Mouse (Mus musculus) limb, embryonic 14.5 days (tissue): Measurements from ENCODE around the gene Tfpt. TPM values are rescaled to one million over a fixed set of nuclear protein-coding genes. Genes with fewer than 3 reads are reported as not detected.
A peak's percentile ranks its signal among the peaks of the same experiment; 100 is the strongest.

Experiments used
- ATAC-seq: fragments of 200-750 bp; cut with Nextera tagmentation; 2 replicates; pipeline ENCODE4 v1.8.0; 2017; ENCODE audit warnings: low read depth, moderate number of reproducible peaks, moderate TSS enrichment; ENCODE audit not compliant: low FRiP score
- DNase-seq: peaks from one replicate; pipeline ENCODE4 v3.0.0-alpha.2; 2015; ENCODE audit warnings: low spot score
- H3K27ac ChIP-seq: fragments of 300-500 bp; sonication (generic); replicated peaks from 2 replicates; pipeline ENCODE4 v1.5.1; 2014; ENCODE audit warnings: low read depth, mild to moderate bottlenecking, low read length, moderate library complexity, mixed read lengths
- H3K27me3 ChIP-seq: fragments of 300-500 bp; sonication (generic); 2 replicates; pipeline ENCODE4 v1.6.1; 2014; ENCODE audit warnings: low read length, mixed read lengths; ENCODE audit not compliant: control insufficient read depth, insufficient read depth
- H3K36me3 ChIP-seq: fragments of 300-500 bp; sonication (generic); 2 replicates; pipeline ENCODE4 v1.6.1; 2014; ENCODE audit warnings: mild to moderate bottlenecking, low read length, moderate library complexity, mixed read lengths; ENCODE audit not compliant: control insufficient read depth, insufficient read depth
- H3K4me1 ChIP-seq: fragments of 300-500 bp; sonication (generic); 2 replicates; pipeline ENCODE4 v1.6.1; 2014; ENCODE audit warnings: antibody characterized with exemption, low read length, mixed read lengths; ENCODE audit not compliant: control insufficient read depth, insufficient read depth
- H3K4me2 ChIP-seq: fragments of 300-500 bp; sonication (generic); replicated peaks from 2 replicates; pipeline ENCODE4 v1.6.1; 2014; ENCODE audit warnings: low read depth, mild to moderate bottlenecking, low read length, moderate library complexity; ENCODE audit not compliant: severe bottlenecking
- H3K4me3 ChIP-seq: fragments of 300-500 bp; sonication (generic); replicated peaks from 2 replicates; pipeline ENCODE4 v1.5.1; 2014; ENCODE audit warnings: low read length
- H3K9ac ChIP-seq: fragments of 300-500 bp; sonication (generic); 2 replicates; pipeline ENCODE4 v1.6.1; 2014; ENCODE audit warnings: mild to moderate bottlenecking, low read depth, low read length, moderate library complexity; ENCODE audit not compliant: severe bottlenecking
- H3K9me3 ChIP-seq: fragments of 300-500 bp; sonication (generic); 2 replicates; pipeline ENCODE4 v1.6.1; 2016; ENCODE audit warnings: low read length; ENCODE audit not compliant: control insufficient read depth
- POLR2A ChIP-seq: fragments of 200-500 bp; IDR thresholded peaks from 2 replicates; pipeline ENCODE4 v1.8.0; 2012; ENCODE audit warnings: inconsistent platforms, mild to moderate bottlenecking, moderate library complexity, borderline replicate concordance; ENCODE audit not compliant: insufficient read depth, insufficient read length; ENCODE audit errors: extremely low read depth
- WGBS: fragments of 180-500 bp; shearing (Covaris S2); extraction: QIAGEN DNeasy Blood & Tissue Kit; methylation state at CpG from one replicate; pipeline ENCODE4 v1.1.7; 2014; 5-methylcytosine and 5-hydroxymethylcytosine counted together
- polyA plus RNA-seq, 2 experiments: library from polyadenylated mRNA; depleted of rRNA in 1 of 2; stranded (reverse) in 1 of 2; unstranded in 1 of 2; fragments of >200 nt; fragmentation: Nextera tagmentation in 1 of 2; extraction: Ambion mirVana in 1 of 2; gene quantifications; 2 replicates each; pipeline versions ENCODE4 v1.2.1 to v1.2.3; 2012 to 2014

Gene Tfpt
- polyA plus RNA-seq, 2 experiments = 24.8 to 31.9 TPM

- DNase-seq (no peak), ATAC-seq (no peak)
- Histone ChIP-seq H3K4me3 (peak overlapping the region; percentile 95), H3K36me3 (peaks cover 31% of the 10 kb centered on the region), H3K4me1 (peaks cover 23% of the 10 kb centered on the region), H3K9me3 (no peaks in the 10 kb centered on the region), H3K27ac (no peak overlapping the region), H3K4me2 (peak overlapping the region; percentile 47), H3K27me3 (no peaks in the 10 kb centered on the region), H3K9ac (no peak overlapping the region)
- no peak for TF ChIP-seq POLR2A
- WGBS = 25% methylated on average over 9 of the region's 9 CpGs
Measured at GRCm38 (mm10) chr7:3643843-3644242, 14.1 kb upstream of the Tfpt start.

- no peaks in the 10 kb centered on the region for H3K27me3 ChIP-seq
- TF ChIP-seq POLR2A = no peak
- no peak overlapping the region for H3K27ac ChIP-seq
- ATAC-seq (no peak), DNase-seq (no peak)
- H3K36me3 ChIP-seq = peaks cover 31% of the 10 kb centered on the region
- no peak overlapping the region for H3K9ac ChIP-seq
- peaks cover 19% of the 10 kb centered on the region for H3K4me1 ChIP-seq
- no peak overlapping the region for H3K4me2 ChIP-seq
- no peak overlapping the region for H3K4me3 ChIP-seq
- WGBS = 70% methylated on average over 5 of the region's 5 CpGs
- H3K9me3 ChIP-seq = no peaks in the 10 kb centered on the region
Measured at GRCm38 (mm10) chr7:3643412-3643811, 13.7 kb upstream of the Tfpt start.

DNA sequence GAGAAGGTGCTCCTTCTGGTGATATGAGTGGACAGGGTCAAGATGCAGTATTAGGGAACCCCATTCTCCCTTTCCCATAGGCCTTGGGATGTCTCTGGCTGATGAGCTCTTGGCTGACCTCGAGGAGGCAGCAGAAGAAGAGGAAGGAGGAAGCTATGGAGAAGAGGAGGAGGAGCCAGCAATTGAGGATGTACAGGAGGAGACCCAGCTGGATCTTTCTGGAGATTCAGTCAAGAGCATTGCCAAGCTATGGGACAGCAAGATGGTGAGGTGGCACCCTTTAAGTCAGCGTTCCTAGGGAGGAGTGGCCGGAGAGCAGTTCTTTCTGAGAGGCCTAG, 718 bp upstream of the Tfpt start:
- ATAC-seq (no peak), DNase-seq (no peak)
- no peak for TF ChIP-seq POLR2A
- H3K27ac ChIP-seq = no peak overlapping the region
- H3K4me3 ChIP-seq = peak overlapping the region; percentile 72
- no peaks in the 10 kb centered on the region for H3K9me3 ChIP-seq
- peaks cover 20% of the 10 kb centered on the region for H3K4me1 ChIP-seq
- peak overlapping the region; percentile 71 for H3K9ac ChIP-seq
- H3K36me3 ChIP-seq = peaks cover 23% of the 10 kb centered on the region
- peak overlapping the region; percentile 96 for H3K4me2 ChIP-seq
- 66% methylated on average over 3 of the region's 3 CpGs for WGBS
- H3K27me3 ChIP-seq = no peaks in the 10 kb centered on the region

- H3K36me3 ChIP-seq = peaks cover 20% of the 10 kb centered on the region
- ATAC-seq = no peak
Measured at GRCm38 (mm10) chr7:3629030-3629429, 699 bp downstream of the Tfpt start.

GRCm38 (mm10) chr7:3617242-3617995, 12.3 kb downstream of the Tfpt start, which contains the start of gene Ndufa3:
Gene Ndufa3 (plus strand): TSS chr7:3617373.
- peak; percentile 42; the same call in 1 of the 2 replicates for TF ChIP-seq POLR2A
- H3K4me3 ChIP-seq = peak within 1 kb of the TSS; percentile 69
- H3K4me2 ChIP-seq = peak within 1 kb of the TSS; percentile 62
- H3K27ac ChIP-seq = 0 out of 2 replicates have a peak within 1 kb of the TSS, but pooled peaks have one; percentile 55
- peak; percentile 97 for ATAC-seq
- peak within 1 kb of the TSS; percentile 74 for H3K9ac ChIP-seq
- WGBS = under 1% methylated on average over 32 of the region's 32 CpGs
- H3K9me3 ChIP-seq = no peaks in the 10 kb centered on the region
- peaks cover 24% of the 10 kb centered on the region for H3K36me3 ChIP-seq
- DNase-seq = peak; percentile 85
- H3K4me1 ChIP-seq = peaks cover 3% of the 10 kb centered on the region; the same call in 1 of the 2 replicates
- no peaks in the 10 kb centered on the region for H3K27me3 ChIP-seq

More at GRCm38 (mm10) chr7:3629030-3629429, 699 bp downstream of the Tfpt start:
- H3K4me2 ChIP-seq = peak overlapping the region; percentile 95
- H3K27me3 ChIP-seq = no peaks in the 10 kb centered on the region
- H3K4me1 ChIP-seq = peaks cover 20% of the 10 kb centered on the region
- H3K27ac ChIP-seq = no peak overlapping the region
- 28% methylated on average over 4 of the region's 4 CpGs for WGBS
- no peaks in the 10 kb centered on the region for H3K9me3 ChIP-seq
- H3K9ac ChIP-seq = peak overlapping the region; percentile 71
- TF ChIP-seq POLR2A = no peak
- DNase-seq = no peak
- peak overlapping the region; percentile 72 for H3K4me3 ChIP-seq
